Mouse (Mus musculus): ENCODE data around the gene Tram1l1. TPM values are rescaled to one million over a fixed set of nuclear protein-coding genes. Genes with fewer than 3 reads are reported as not detected.
"Not testable (repeated sequence)": the region's sequence is repeated elsewhere in the genome, so short reads cannot be mapped to it uniquely, and the experiment has no call there.

Tram1l1 gene
- 10 to 100 TPM; 16.6 to 17.8 TPM for total RNA-seq (2021)
- long read RNA-seq, experiment 1, transcript Tram1l1-201 (1 exons, 3,889 nt), result major isoform, 45 of 45 reads
- long read RNA-seq, experiment 1, partial matches to known transcripts, result 0 of 45 reads
- long read RNA-seq, experiment 1, other reads (novel, unspliced or antisense), result 0 of 45 reads
- long read RNA-seq, experiment 2, transcript Tram1l1-201 (1 exons, 3,889 nt), result major isoform, 57 of 57 reads
- long read RNA-seq, experiment 2, partial matches to known transcripts, result 0 of 57 reads
- long read RNA-seq, experiment 2, other reads (novel, unspliced or antisense), result 0 of 57 reads

GRCm38 (mm10) chr3:124320821-124321576, at the start of gene Tram1l1:
Gene Tram1l1, plus strand, starts transcription at chr3:124320855.
- peak; percentile 88 to 89 for DNase-seq (ENCODE audit: low spot score in 2 of 2)

- DNase-seq (ENCODE audit: low spot score in 2 of 2), result no peak
Measured at GRCm38 (mm10) chr3:124271229-124271628, 49.4 kb upstream of the Tram1l1 start.

GRCm38 (mm10) chr3:124271668-124272067, 49.0 kb upstream of the Tram1l1 start:
- no peak for DNase-seq (ENCODE audit: low spot score in 2 of 2)

DNA sequence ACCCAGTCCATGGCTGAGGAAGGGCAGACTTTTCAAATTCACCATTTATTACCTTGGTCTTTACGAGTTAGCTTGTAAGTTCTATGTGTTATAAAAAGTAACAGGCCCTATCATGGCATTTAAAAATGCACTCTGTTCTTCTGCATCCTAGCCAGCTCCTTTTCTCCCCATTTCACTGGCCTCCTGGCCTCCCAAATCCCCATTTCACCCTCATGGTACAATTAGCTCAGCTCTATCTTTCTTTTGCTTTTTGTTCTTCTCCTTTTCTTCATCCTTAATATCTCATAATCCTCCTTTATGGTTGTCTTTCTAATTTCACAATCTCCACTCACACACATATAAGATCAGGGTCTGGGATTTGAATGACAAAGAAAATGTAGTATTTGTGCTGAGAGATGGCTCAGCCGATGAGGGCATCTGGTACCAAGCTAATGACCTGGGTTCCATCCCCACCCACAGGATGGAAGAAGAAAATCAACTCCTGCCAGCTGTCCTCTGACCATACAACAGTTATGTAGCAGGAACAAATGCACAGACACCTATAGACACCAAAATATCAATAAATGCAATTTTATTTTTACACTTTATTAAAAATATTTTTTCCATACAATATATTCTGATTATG, 48.1 kb upstream of the Tram1l1 start:
- no peak for DNase-seq (ENCODE audit: low spot score in 2 of 2)

- peak; percentile 54 to 63 for DNase-seq (ENCODE audit: low spot score in 2 of 2)
Measured at GRCm38 (mm10) chr3:124274928-124275609, 45.6 kb upstream of the Tram1l1 start.

GRCm38 (mm10) chr3:124288936-124289335, 31.7 kb upstream of the Tram1l1 start:
- not testable (repeated sequence) for DNase-seq (ENCODE audit: low spot score in 2 of 2)

GRCm38 (mm10) chr3:124319254-124319653, 1.4 kb upstream of the Tram1l1 start:
- no peak for DNase-seq (ENCODE audit: low spot score in 2 of 2)

- peak in 1 of 2 experiments; percentile 8 for DNase-seq (ENCODE audit: low spot score in 2 of 2)
Measured at GRCm38 (mm10) chr3:124320398-124320797, 257 bp upstream of the Tram1l1 start.

- DNase-seq (ENCODE audit: low spot score in 2 of 2), result peak in 1 of 2 experiments; percentile 16
Measured at GRCm38 (mm10) chr3:124346445-124346844, 25.8 kb downstream of the Tram1l1 start.

GRCm38 (mm10) chr3:124357533-124357932, 36.9 kb downstream of the Tram1l1 start:
- peak in 1 of 2 experiments; percentile 13 for DNase-seq (ENCODE audit: low spot score in 2 of 2)

DNA sequence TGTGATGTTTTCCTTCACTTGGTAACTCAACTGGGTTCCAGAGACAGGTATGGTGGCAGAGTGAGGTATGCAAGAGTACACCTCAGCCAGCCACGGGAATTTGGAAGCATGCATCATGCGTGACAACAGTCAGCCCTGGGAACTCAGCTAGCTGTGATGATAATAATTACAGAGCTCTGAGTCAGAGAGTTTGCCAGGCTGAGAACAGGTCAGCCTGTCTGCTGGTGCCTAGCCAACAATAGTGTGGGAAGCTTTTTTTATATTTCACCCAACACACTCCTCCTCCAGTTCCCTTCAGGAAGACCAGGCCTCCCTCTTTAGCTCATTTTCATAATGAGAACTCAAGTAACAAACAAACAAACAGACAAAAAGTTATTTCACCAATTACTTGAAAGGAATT, 51.4 kb downstream of the Tram1l1 start:
- no peak for DNase-seq (ENCODE audit: low spot score in 2 of 2)

Other genes starting within 250 kb of the Tram1l1 start
- not detected for gene 1700006A11Rik, start 105.2 kb downstream of the Tram1l1 start, total RNA-seq (2021)